Mouse (Mus musculus) gastrocnemius, adult 2 months (tissue): Measurements from ENCODE around the gene Tmem141. TPM values are rescaled to one million over a fixed set of nuclear protein-coding genes. Genes with fewer than 3 reads are reported as not detected.

ENCODE experiments used
- DNase-seq: peaks from one replicate; pipeline ENCODE4 v3.0.0; 2022
- H3K27ac ChIP-seq: fragments of 200-600 bp; 2 replicates; pipeline ENCODE4 v1.8.1; 2022; ENCODE audit warnings: mild to moderate bottlenecking
- H3K4me3 ChIP-seq: fragments of 200-600 bp; 2 replicates; pipeline ENCODE4 v1.8.1; 2022; ENCODE audit warnings: mild to moderate bottlenecking, moderate library complexity
- CTCF ChIP-seq: fragments of 200-600 bp; IDR thresholded peaks from 2 replicates; pipeline ENCODE4 v1.8.1; 2022; ENCODE audit warnings: antibody characterized with exemption, mild to moderate bottlenecking, moderate library complexity
- intact Hi-C: fragments of 180-260 bp; cut with DNase I; formaldehyde crosslinking; loops from one replicate; pipeline ENCODE4 v1.15.1; 2025
- long read RNA-seq, 2 experiments: library from polyadenylated mRNA; stranded (forward); transcript quantifications; one replicate each; pipeline ENCODE4 v2.0.0; 2021
- total RNA-seq, 2 experiments: library from RNA; stranded (reverse); gene quantifications; 2 replicates each; pipeline ENCODE4 v1.2.3; 2021

Tmem141 gene
- 10 to 100 TPM; 14.9 to 15.1 TPM for total RNA-seq
- long read RNA-seq, experiment 1, transcript Tmem141-206 (4 exons, 975 nt) = major isoform, 6 of 12 reads
- long read RNA-seq, experiment 1, partial matches to known transcripts = 1 of 12 reads
- long read RNA-seq, experiment 1, other reads (novel, unspliced or antisense) = 2 of 12 reads
- long read RNA-seq, experiment 2, transcript Tmem141-205 (5 exons, 795 nt) = major isoform, 5 of 13 reads
- long read RNA-seq, experiment 2, partial matches to known transcripts = 0 of 13 reads
- long read RNA-seq, experiment 2, other reads (novel, unspliced or antisense) = 3 of 13 reads

DNA sequence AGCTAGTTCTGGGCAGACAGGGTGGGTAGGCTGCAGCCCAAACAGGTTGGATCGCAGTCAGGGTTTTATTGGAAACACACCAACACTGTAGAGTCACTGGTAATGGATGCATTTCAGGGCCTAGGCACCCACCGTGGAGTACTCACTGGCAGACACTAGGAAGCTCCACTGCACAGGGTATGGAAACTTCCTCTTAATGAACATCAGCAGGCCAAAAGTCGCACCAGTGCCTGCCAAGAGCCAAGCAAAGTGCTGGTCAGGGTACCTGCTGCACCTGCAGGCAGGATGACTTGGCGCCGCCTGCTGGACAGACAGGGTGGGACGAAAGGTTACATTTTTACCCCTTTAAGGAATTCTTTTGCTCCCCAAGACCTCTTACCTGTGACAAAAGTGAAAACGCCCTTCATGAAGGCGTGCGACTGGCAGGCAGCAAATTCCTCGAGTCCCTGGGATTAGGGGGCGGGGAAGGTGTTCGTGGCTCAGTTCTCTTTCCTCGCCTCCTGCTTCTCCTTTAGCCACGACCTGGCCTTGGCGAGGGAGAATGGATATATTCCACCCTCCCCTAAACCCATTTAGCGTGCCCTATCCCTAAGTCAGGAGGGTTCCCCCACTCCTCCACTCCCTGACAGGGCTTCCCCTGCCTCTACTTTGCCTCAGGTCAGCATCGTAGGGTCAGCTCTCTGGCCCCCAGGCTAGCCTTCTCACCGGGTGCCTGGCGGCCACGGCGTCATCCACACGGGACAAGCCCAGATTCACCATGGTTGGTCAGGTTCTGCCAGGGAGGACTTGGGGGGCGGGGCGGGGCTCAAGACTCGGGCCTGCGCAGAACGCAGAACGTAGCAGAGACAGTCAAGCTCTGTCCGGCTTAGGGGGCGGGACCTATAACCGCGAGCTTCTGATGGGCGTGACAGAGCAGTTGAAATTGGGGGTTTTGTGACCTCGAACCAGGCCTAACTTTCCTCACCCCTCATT lies at the start of gene Tmem141:
Tmem141 (minus strand) TSS at position 777 of the 972 bp plus-strand sequence.
- intact Hi-C loops = no loop called here
- TF ChIP-seq CTCF = peak; percentile 79
- Histone ChIP-seq H3K27ac (peak within 1 kb of the TSS; percentile 93), H3K4me3 (peak within 1 kb of the TSS; percentile 83)
- peak; percentile 94 for DNase-seq

- intact Hi-C loops = no loop called here
- no peak for TF ChIP-seq CTCF
- Histone ChIP-seq H3K4me3 (no peak overlapping the region), H3K27ac (no peak overlapping the region)
- DNase-seq = no peak
Measured at GRCm38 (mm10) chr2:25666516-25666915, 44.7 kb upstream of the Tmem141 start.

- Histone ChIP-seq H3K27ac (no peak overlapping the region), H3K4me3 (no peak overlapping the region)
- no peak for TF ChIP-seq CTCF
- intact Hi-C loops = no loop called here
- DNase-seq = no peak
Measured at GRCm38 (mm10) chr2:25664125-25664524, 42.3 kb upstream of the Tmem141 start.

DNA sequence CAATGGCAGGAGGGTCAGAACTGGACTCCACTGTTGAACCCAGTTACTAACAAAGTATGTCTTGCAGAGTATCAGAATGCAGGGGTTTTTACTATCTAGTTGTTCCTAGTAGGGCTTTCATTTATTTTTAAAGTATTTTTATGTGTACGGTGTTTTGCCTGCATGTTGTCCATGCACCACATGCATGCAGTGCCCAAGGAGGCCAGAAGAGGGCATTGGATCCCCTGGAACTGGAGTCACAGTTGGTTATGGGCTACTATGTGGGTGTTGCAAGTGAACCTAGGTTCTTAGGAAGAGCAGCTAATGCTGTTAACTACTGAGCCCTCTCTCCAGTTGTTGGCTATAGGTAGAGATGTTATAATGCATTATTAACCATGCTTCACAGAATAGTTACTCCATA lies 41.7 kb upstream of the Tmem141 start:
- DNase-seq = peak; percentile 61

GRCm38 (mm10) chr2:25661245-25661970 lies 39.6 kb upstream of the Tmem141 start:
- intact Hi-C loops = no loop called here
- H3K27ac ChIP-seq = no peak overlapping the region

More for the DNA sequence above, 41.7 kb upstream of the Tmem141 start:
- TF ChIP-seq CTCF = peak; percentile 68
- intact Hi-C loops = no loop called here
- no peak overlapping the region for H3K27ac ChIP-seq
- no peak overlapping the region for H3K4me3 ChIP-seq

GRCm38 (mm10) chr2:25660279-25660678 lies 38.5 kb upstream of the Tmem141 start:
- Histone ChIP-seq H3K27ac (no peak overlapping the region), H3K4me3 (no peak overlapping the region)
- intact Hi-C loops = no loop called here
- no peak for DNase-seq
- no peak for TF ChIP-seq CTCF

More at GRCm38 (mm10) chr2:25661245-25661970, 39.6 kb upstream of the Tmem141 start:
- no peak overlapping the region for H3K4me3 ChIP-seq
- DNase-seq = no peak
- TF ChIP-seq CTCF = no peak

- no peak for DNase-seq
- Histone ChIP-seq H3K27ac (peak within 1 kb of the TSS; percentile 59), H3K4me3 (no peak within 1 kb of the TSS)
- TF ChIP-seq CTCF = no peak
- intact Hi-C loops = loop anchor here (5.0 kb wide), 1 partner anchor 50 kb away; the partner anchor contains the start of gene Bmyc
Measured at GRCm38 (mm10) chr2:25657652-25658051, 35.8 kb upstream of the Tmem141 start, which contains the start of gene Lcn5. Gene Lcn5, plus strand, starts transcription at chr2:25657952.

GRCm38 (mm10) chr2:25657246-25657645 lies 35.4 kb upstream of the Tmem141 start:
- Histone ChIP-seq H3K4me3 (no peak overlapping the region), H3K27ac (peak overlapping the region; percentile 59)
- TF ChIP-seq CTCF = no peak
- intact Hi-C loops = loop anchor here (5.0 kb wide), 1 partner anchor 50 kb away; the partner anchor contains the start of gene Bmyc
- no peak for DNase-seq

DNA sequence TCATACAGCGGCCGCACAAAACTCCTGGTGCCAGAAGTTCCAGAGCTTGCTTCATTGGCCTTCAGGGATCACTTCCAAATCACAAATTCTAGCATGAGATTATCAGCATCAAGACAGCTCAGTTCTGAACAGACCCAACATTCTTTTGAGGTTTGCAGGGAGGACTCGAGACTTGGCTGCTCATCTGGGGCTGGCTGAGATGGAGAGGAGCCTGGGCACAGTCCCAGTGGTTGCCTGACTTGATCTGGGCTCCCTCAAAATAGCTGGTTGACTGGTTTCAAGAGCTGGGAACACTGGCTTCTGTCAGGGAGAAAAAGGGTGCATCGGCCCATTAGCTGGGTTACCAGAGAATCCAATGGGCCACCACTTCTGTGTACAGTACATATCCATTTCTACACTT lies 34.9 kb upstream of the Tmem141 start:
- DNase-seq = peak; percentile 72
- no peak for TF ChIP-seq CTCF
- intact Hi-C loops = loop anchor here (5.0 kb wide), 1 partner anchor 51 kb away; the partner anchor contains the start of gene Bmyc
- H3K27ac ChIP-seq = peak overlapping the region; percentile 59
- no peak overlapping the region for H3K4me3 ChIP-seq

GRCm38 (mm10) chr2:25654502-25654901 lies 32.7 kb upstream of the Tmem141 start:
- intact Hi-C loops = no loop called here
- TF ChIP-seq CTCF = no peak
- peak; percentile 47 for DNase-seq
- H3K27ac ChIP-seq = no peak overlapping the region
- no peak overlapping the region for H3K4me3 ChIP-seq

- no peak within 1 kb of the TSS for H3K4me3 ChIP-seq
- intact Hi-C loops = no loop called here
- no peak for DNase-seq
- no peak within 1 kb of the TSS for H3K27ac ChIP-seq
- no peak for TF ChIP-seq CTCF
Measured at GRCm38 (mm10) chr2:25652902-25653301, 31.1 kb upstream of the Tmem141 start, which contains the start of gene Lcn8. Gene Lcn8, plus strand, starts transcription at chr2:25653120.

DNA sequence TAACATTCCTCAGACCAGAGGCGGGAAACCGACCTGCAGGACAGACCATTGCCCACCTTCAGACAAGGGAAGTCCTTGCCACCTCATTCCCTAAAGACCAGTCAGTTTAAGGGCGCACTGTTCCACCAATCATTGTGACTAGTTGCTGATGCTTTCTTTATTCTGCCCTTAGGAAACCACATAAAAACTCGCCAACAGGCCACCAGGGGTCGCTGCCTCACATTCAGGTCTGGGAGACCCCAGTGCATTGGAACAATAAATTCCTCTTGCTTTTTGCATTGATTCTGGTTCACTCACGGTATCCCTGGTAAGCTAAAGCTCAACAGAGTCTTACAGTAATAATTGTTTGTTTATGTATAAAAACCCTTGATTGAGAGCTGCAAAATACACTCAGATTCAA lies 18.1 kb upstream of the Tmem141 start:
- peak; percentile 56 for DNase-seq
- no peak overlapping the region for H3K27ac ChIP-seq
- TF ChIP-seq CTCF = peak; percentile 67
- no peak overlapping the region for H3K4me3 ChIP-seq
- intact Hi-C loops = no loop called here
